Mouse (Mus musculus): ENCODE data around the gene Iqgap2.

DNA sequence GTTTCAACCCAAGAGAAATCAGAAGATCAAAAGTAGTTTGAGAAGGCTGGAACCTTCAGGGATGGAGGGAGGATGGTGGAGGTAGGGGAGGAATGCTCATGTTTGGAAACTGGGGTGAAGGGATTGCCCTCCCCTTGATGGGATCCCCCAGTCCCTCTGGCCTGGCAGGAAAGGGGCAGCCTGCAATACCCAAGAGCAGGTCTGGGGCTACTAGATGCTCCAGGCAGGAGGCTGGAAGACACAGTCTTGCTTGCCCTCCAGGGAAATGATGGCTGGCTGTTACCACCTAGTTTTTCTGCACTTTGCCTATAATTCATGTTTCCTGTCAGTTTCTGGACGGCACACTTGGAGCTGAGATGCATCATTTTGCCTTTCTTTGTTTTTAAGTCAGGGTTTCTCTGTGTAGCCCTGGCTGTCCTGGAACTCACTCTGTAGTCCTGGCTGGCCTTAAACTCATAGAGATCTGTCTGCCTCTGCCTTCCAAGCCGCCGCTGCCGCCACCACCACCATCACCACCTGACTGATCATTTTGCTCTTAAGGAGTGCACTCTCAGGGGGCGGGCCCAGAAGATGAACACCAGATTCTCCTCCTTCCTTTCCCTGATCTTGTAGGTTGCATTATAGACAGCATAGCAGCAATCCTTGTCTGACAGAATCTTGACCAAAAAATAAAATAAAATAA is 313.6 kb downstream of the Iqgap2 start:
- no peak for TF ChIP-seq KAT2A (conservative IDR thresholded peaks at IDR 0.05; ENCODE audit: low read depth, low read length)
- no peak for TF ChIP-seq ELF1 (IDR thresholded peaks at IDR 0.05; ENCODE audit: low read depth, low read length)
- no peak for TF ChIP-seq MYC (IDR thresholded peaks at IDR 0.05; ENCODE audit: low read depth, low read length)
- TF ChIP-seq POLR2A (IDR thresholded peaks at IDR 0.05; ENCODE audit: control insufficient read depth in 1 of 2, insufficient read depth in 1 of 2, low read depth in 1 of 2, low read length in 2 of 2, poor library complexity in 1 of 2) = no peak
- TF ChIP-seq SMC3 (IDR thresholded peaks at IDR 0.05; ENCODE audit: low read depth, low read length) = no peak
- TF ChIP-seq CTCF (IDR thresholded peaks at IDR 0.05 in 2 of 3, conservative IDR thresholded peaks at IDR 0.05 in 1 of 3; ENCODE audit: control insufficient read depth in 1 of 3, insufficient read depth in 1 of 3, low read depth in 2 of 3, low read length in 3 of 3, poor library complexity in 1 of 3, severe bottlenecking in 1 of 3) = no peak
- TF ChIP-seq UBTF (IDR thresholded peaks at IDR 0.05; ENCODE audit: borderline replicate concordance, insufficient read depth, low read depth, low read length) = no peak
- no peak for TF ChIP-seq RAD21 (IDR thresholded peaks at IDR 0.05; ENCODE audit: low read depth, low read length)
- TF ChIP-seq GATA1 (IDR thresholded peaks at IDR 0.05; ENCODE audit: low read depth, low read length) = no peak
